19 mouse cellular contexts compared by ENCODE assay signal in genomic region chr11:79281396-79281795, GRCm38 (mm10). TPM values are rescaled to one million over a fixed set of nuclear protein-coding genes. Genes with fewer than 3 reads are reported as not detected.
DNase-seq lines count a peak whose midpoint lies in the region; ATAC-seq and TF ChIP-seq lines count a peak whose summit lies in the region.
"Had no signal": no experiment of that assay in that cellular context is flagged by ENCODE, and none has a peak within 500 bp of the region (broad histone marks: within the 10 kb centered on the region; RNA-seq: fewer than 3 reads in every experiment).

No protein-coding gene starts in this region.

- H3K4me1 ChIP-seq in heart, embryonic 10.5 days, result peaks cover 11% of the 10 kb centered on the region
- peaks cover 17% of the 10 kb centered on the region for H3K4me1 ChIP-seq in lung, embryonic 16.5 days (replicated peaks; ENCODE audit: control insufficient read depth, insufficient read depth, low read length)
- H3K4me1 ChIP-seq in liver, postnatal 0 days (ENCODE audit: insufficient read depth), result peaks cover 25% of the 10 kb centered on the region
- 0 out of 2 replicates have a peak, but pooled peaks cover 2% of the 10 kb centered on the region for H3K4me1 ChIP-seq in forebrain, embryonic 12.5 days

- ATAC-seq in lung, embryonic 16.5 days (ENCODE audit: low read depth), result no peak
- ATAC-seq in liver, postnatal 0 days, result peak; percentile 85
- no peak for ATAC-seq in forebrain, embryonic 12.5 days (ENCODE audit: low FRiP score)
- ATAC-seq: forebrain, embryonic 14.5 days; midbrain, embryonic 16.5 days had no signal

- H3K27ac ChIP-seq in heart, embryonic 10.5 days, result no peak overlapping the region
- no peak overlapping the region; the same call in 1 of the 2 replicates for H3K27ac ChIP-seq in lung, embryonic 16.5 days (ENCODE audit: low read length)
- H3K27ac ChIP-seq in liver, postnatal 0 days (ENCODE audit: low read depth), result peak overlapping the region; percentile 76
- H3K27ac ChIP-seq in forebrain, embryonic 12.5 days, result no peak overlapping the region
- H3K27ac ChIP-seq: hindbrain, embryonic 15.5 days; neural tube, embryonic 13.5 days had no signal

- H3K4me3 ChIP-seq in heart, embryonic 10.5 days, result no peak overlapping the region
- no peak overlapping the region for H3K4me3 ChIP-seq in lung, embryonic 16.5 days (ENCODE audit: low read length)
- no peak overlapping the region for H3K4me3 ChIP-seq in liver, postnatal 0 days (ENCODE audit: low read depth, low read length)
- no peak overlapping the region for H3K4me3 ChIP-seq in forebrain, embryonic 12.5 days (replicated peaks)
- H3K4me3 ChIP-seq: heart, embryonic 13.5 days; hindbrain, embryonic 15.5 days; kidney, embryonic 15.5 days; neural tube, embryonic 13.5 days had no signal

- DNase-seq in heart, adult 18-20 months, result peak; percentile 61
- DNase-seq in heart, embryonic 10.5 days (ENCODE audit: low spot score), result no peak
- DNase-seq in lung, postnatal 25 days (ENCODE audit: low spot score), result no peak
- DNase-seq in heart, postnatal 14 days, result peak; percentile 65 to 74
- DNase-seq in liver, postnatal 0 days, result peak; percentile 80
- no peak for DNase-seq in left cerebral cortex, postnatal 25 days (ENCODE audit: low spot score in 2 of 2)
- DNase-seq: cerebellum, postnatal 14 days; layer of hippocampus, adult 9-11 months; lung, adult 2 months had no signal

- intact Hi-C loops in heart, postnatal 14 days (cut with DNase I), result no loop called here
- intact Hi-C loops in left cerebral cortex, postnatal 25 days (cut with DNase I), result no loop called here

- no peaks in the 10 kb centered on the region for H3K36me3 ChIP-seq in heart, embryonic 10.5 days
- no peaks in the 10 kb centered on the region for H3K36me3 ChIP-seq in lung, embryonic 16.5 days (ENCODE audit: control insufficient read depth, insufficient read depth, low read length)
- H3K36me3 ChIP-seq in liver, postnatal 0 days (replicated peaks; ENCODE audit: insufficient read depth, low read length), result no peaks in the 10 kb centered on the region
- H3K36me3 ChIP-seq in forebrain, embryonic 12.5 days (replicated peaks), result no peaks in the 10 kb centered on the region
- H3K36me3 ChIP-seq: heart, embryonic 13.5 days; hindbrain, embryonic 15.5 days; kidney, embryonic 15.5 days; neural tube, embryonic 13.5 days had no signal

- H3K9ac ChIP-seq in lung, embryonic 16.5 days (ENCODE audit: low read length), result peak overlapping the region; percentile 20; the same call in 1 of the 2 replicates
- no peak overlapping the region for H3K9ac ChIP-seq in liver, postnatal 0 days (replicated peaks)
- H3K9ac ChIP-seq in forebrain, embryonic 12.5 days, result no peak overlapping the region
- H3K9ac ChIP-seq: heart, embryonic 13.5 days; hindbrain, embryonic 15.5 days; kidney, embryonic 15.5 days; neural tube, embryonic 13.5 days had no signal

- no peak; the same call in 1 of the 2 replicates for TF ChIP-seq EP300 in liver, postnatal 0 days (IDR thresholded peaks at IDR 0.05; ENCODE audit: low read depth)

- WGBS in heart, embryonic 10.5 days, result 50% methylated on average over 5 of the region's 5 CpGs
- whole genome bisulfite sequencing in lung, embryonic 16.5 days, result 30% methylated on average over 5 of the region's 5 CpGs
- 40% methylated on average over 5 of the region's 5 CpGs for WGBS in liver, postnatal 0 days (ENCODE audit: insufficient replicate concordance)
- WGBS in forebrain, embryonic 12.5 days, result 79% methylated on average over 5 of the region's 5 CpGs

- no peak for TF ChIP-seq CTCF in liver, postnatal 0 days (IDR thresholded peaks at IDR 0.05; ENCODE audit: low read depth)

- H3K9me3 ChIP-seq in heart, embryonic 10.5 days, result peaks cover 2% of the 10 kb centered on the region; the same call in 1 of the 2 replicates
- no peaks in the 10 kb centered on the region; the same call in 1 of the 2 replicates for H3K9me3 ChIP-seq in lung, embryonic 16.5 days (ENCODE audit: control insufficient read depth, low read length)
- H3K9me3 ChIP-seq in liver, postnatal 0 days (ENCODE audit: low read length), result no peaks in the 10 kb centered on the region
- H3K9me3 ChIP-seq in forebrain, embryonic 12.5 days, result no peaks in the 10 kb centered on the region
- H3K9me3 ChIP-seq: hindbrain, embryonic 15.5 days; neural tube, embryonic 13.5 days had no signal

- no peaks in the 10 kb centered on the region for H3K27me3 ChIP-seq in heart, embryonic 10.5 days (ENCODE audit: insufficient read depth, poor library complexity, severe bottlenecking)
- H3K27me3 ChIP-seq in lung, embryonic 16.5 days (ENCODE audit: control insufficient read depth, insufficient read depth, low read depth, low read length), result no peaks in the 10 kb centered on the region
- H3K27me3 ChIP-seq in liver, postnatal 0 days (ENCODE audit: insufficient read depth, low read length), result no peaks in the 10 kb centered on the region
- no peaks in the 10 kb centered on the region for H3K27me3 ChIP-seq in forebrain, embryonic 12.5 days
- H3K27me3 ChIP-seq: heart, embryonic 13.5 days; hindbrain, embryonic 15.5 days; kidney, embryonic 15.5 days; neural tube, embryonic 13.5 days had no signal

- H3K4me2 ChIP-seq in lung, embryonic 16.5 days (ENCODE audit: low read depth, low read length), result no peak overlapping the region
- no peak overlapping the region for H3K4me2 ChIP-seq in liver, postnatal 0 days (ENCODE audit: low read depth, low read length)
- no peak overlapping the region for H3K4me2 ChIP-seq in forebrain, embryonic 12.5 days
- H3K4me2 ChIP-seq: heart, embryonic 13.5 days; hindbrain, embryonic 15.5 days; kidney, embryonic 15.5 days; neural tube, embryonic 13.5 days had no signal

RNA-seq across cellular contexts. Expression of gene Gm9964, which starts 15.3 kb away (rescaled TPM):
- total RNA-seq in heart, adult 18-20 months (2021), result not detected
- polyA plus RNA-seq in heart, embryonic 10.5 days (2016; fragmentation: Nextera tagmentation; extraction: Ambion mirVana), result 0.21 TPM in 1 of 2 replicates, not detected in the other
- not detected in 2 replicates for polyA plus RNA-seq in lung, embryonic 16.5 days (2015; fragmentation: Nextera tagmentation; extraction: Ambion mirVana)
- total RNA-seq in heart, postnatal 14 days (2021), result not detected
- polyA plus RNA-seq in liver, postnatal 0 days (2015; fragmentation: Nextera tagmentation; extraction: Ambion mirVana), result not detected in 2 replicates
- polyA plus RNA-seq in forebrain, embryonic 12.5 days (2016; fragmentation: Nextera tagmentation; extraction: Ambion mirVana), result not detected in 2 replicates
- under 1 TPM in 1 of 2 experiments, not detected in 1; 0.53 TPM for total RNA-seq in left cerebral cortex, postnatal 25 days (2021)
- total RNA-seq: ES-E14; megakaryocyte, adult 5-6 weeks had no signal
- polyA plus RNA-seq: forebrain, embryonic 14.5 days; heart, embryonic 13.5 days; hindbrain, embryonic 15.5 days; kidney, embryonic 15.5 days; lung, adult 2 months; midbrain, embryonic 16.5 days; neural tube, embryonic 13.5 days had no signal

RNA-seq across cellular contexts. Expression of gene Wsb1, which starts 26.9 kb away (rescaled TPM):
- 10 to 100 TPM; 12.6 to 13.8 TPM for total RNA-seq in heart, adult 18-20 months (2021)
- polyA plus RNA-seq in heart, embryonic 10.5 days (2016; fragmentation: Nextera tagmentation; extraction: Ambion mirVana), result 169 and 203 TPM in 2 replicates
- polyA plus RNA-seq in lung, embryonic 16.5 days (2015; fragmentation: Nextera tagmentation; extraction: Ambion mirVana), result 208 and 222 TPM in 2 replicates
- total RNA-seq in heart, postnatal 14 days (2021), result 10 to 100 TPM; 25.3 to 27.7 TPM
- polyA plus RNA-seq in liver, postnatal 0 days (2015; fragmentation: Nextera tagmentation; extraction: Ambion mirVana), result 23.3 and 26.3 TPM in 2 replicates
- 457 and 459 TPM in 2 replicates for polyA plus RNA-seq in forebrain, embryonic 12.5 days (2016; fragmentation: Nextera tagmentation; extraction: Ambion mirVana)
- total RNA-seq in left cerebral cortex, postnatal 25 days (2021), result 10 to 100 TPM; 64.7 to 78.4 TPM

RNA-seq across cellular contexts. Expression of gene Nf1, which starts 58.1 kb away (rescaled TPM):
- total RNA-seq in heart, adult 18-20 months (2021), result 10 to 100 TPM; 31.3 to 33.6 TPM
- 4.1 and 5.1 TPM in 2 replicates for polyA plus RNA-seq in heart, embryonic 10.5 days (2016; fragmentation: Nextera tagmentation; extraction: Ambion mirVana)
- 5.8 and 8.2 TPM in 2 replicates for polyA plus RNA-seq in lung, embryonic 16.5 days (2015; fragmentation: Nextera tagmentation; extraction: Ambion mirVana)
- total RNA-seq in heart, postnatal 14 days (2021), result 10 to 100 TPM; 30.9 to 31.6 TPM
- 2.7 and 2.8 TPM in 2 replicates for polyA plus RNA-seq in liver, postnatal 0 days (2015; fragmentation: Nextera tagmentation; extraction: Ambion mirVana)
- polyA plus RNA-seq in forebrain, embryonic 12.5 days (2016; fragmentation: Nextera tagmentation; extraction: Ambion mirVana), result 8.9 and 9.6 TPM in 2 replicates
- total RNA-seq in left cerebral cortex, postnatal 25 days (2021), result 100 to 1,000 TPM; 119 to 124 TPM

Comparison
In these comparisons a context has a peak if more than half of its experiments do, and no peak if none do; other contexts are left out.
1. DNase-seq: peak in heart, adult 18-20 months (2 of 2), heart, postnatal 14 days (2 of 2) and liver, postnatal 0 days (single experiment); none in heart, embryonic 10.5 days (single experiment), lung, postnatal 25 days (single experiment) and left cerebral cortex, postnatal 25 days (0 of 2).